Mouse (Mus musculus) layer of hippocampus, adult 2 months (tissue): Measurements from ENCODE around the gene Sox9. TPM values are rescaled to one million over a fixed set of nuclear protein-coding genes. Genes with fewer than 3 reads are reported as not detected.
A peak's percentile ranks its signal among the peaks of the same experiment; 100 is the strongest.

Source experiments
- DNase-seq, 2 experiments: peaks; one replicate each; pipeline ENCODE4 v3.0.0; 2022; ENCODE audit warnings: low spot score in 2 of 2
- H3K27ac ChIP-seq: fragments of 200-600 bp; 2 replicates; pipeline ENCODE4 v1.8.1; 2022
- H3K4me3 ChIP-seq: fragments of 200-600 bp; 2 replicates; pipeline ENCODE4 v1.8.1; 2022; ENCODE audit warnings: mild to moderate bottlenecking
- CTCF ChIP-seq: fragments of 200-600 bp; conservative IDR thresholded peaks from 2 replicates; pipeline ENCODE4 v1.8.1; 2022; ENCODE audit warnings: antibody characterized with exemption, mild to moderate bottlenecking, moderate library complexity
- long read RNA-seq, 2 experiments: library from polyadenylated mRNA; stranded (forward); transcript quantifications; one replicate each; pipeline ENCODE4 v2.0.0; 2021; ENCODE audit warnings: borderline mapping rate in 2 of 2
- total RNA-seq, 2 experiments: library from RNA; stranded (reverse); gene quantifications; 2 replicates each; pipeline ENCODE4 v1.2.3; 2021

Gene Sox9
- total RNA-seq = 10 to 100 TPM; 27.7 to 31.5 TPM
- long read RNA-seq, experiment 1, full-length matches to known transcripts = 20 of 26 reads
- long read RNA-seq, experiment 1, partial matches to known transcripts = 6 of 26 reads
- long read RNA-seq, experiment 1, other reads (novel, unspliced or antisense) = 0 of 26 reads
- long read RNA-seq, experiment 2, full-length matches to known transcripts = 10 of 15 reads
- long read RNA-seq, experiment 2, partial matches to known transcripts = 1 of 15 reads
- long read RNA-seq, experiment 2, other reads (novel, unspliced or antisense) = 4 of 15 reads

DNA sequence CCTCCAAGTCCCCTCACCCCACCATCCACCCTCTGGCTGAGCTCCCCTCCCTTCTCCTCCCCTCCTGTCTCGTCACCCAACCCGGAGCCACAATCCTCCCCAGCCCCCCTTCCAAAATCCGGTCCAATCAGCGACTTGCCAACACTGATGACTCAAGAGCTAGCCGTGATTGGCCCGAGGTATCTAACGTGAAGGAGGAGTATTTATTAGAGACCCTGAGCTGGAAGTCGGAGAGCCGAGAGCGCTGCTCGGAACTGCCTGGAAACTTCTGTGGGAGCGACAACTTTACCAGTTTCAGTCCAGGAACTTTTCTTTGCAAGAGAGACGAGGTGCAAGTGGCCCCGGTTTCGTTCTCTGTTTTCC lies at the start of gene Sox9:
Gene Sox9 (plus strand): TSS at position 231 of the 363 bp plus-strand sequence.
- DNase-seq = peak; percentile 75 to 91
- Histone ChIP-seq H3K4me3 (peak within 1 kb of the TSS; percentile 66), H3K27ac (peak within 1 kb of the TSS; percentile 88)
- TF ChIP-seq CTCF = no peak

DNA sequence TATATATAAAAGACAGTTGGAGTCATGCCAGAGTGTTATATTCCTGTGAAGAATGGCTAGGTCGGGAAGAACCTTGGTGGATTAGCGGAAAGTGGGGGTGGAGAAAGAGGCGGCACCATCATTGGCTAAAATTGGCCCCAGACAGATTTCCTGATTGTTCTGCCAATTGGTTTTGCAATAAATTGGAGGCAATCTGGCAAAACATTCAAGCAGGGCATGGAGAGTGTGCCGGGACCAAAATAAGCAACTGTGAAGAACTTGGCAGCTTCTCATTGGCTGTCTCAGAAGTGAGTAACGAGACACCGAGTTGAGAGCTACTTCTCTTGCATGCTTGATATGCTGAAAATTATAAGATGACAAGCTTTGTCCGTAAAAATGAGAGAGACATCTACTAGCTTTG lies 49.6 kb upstream of the Sox9 start:
- no peak for TF ChIP-seq CTCF

DNA sequence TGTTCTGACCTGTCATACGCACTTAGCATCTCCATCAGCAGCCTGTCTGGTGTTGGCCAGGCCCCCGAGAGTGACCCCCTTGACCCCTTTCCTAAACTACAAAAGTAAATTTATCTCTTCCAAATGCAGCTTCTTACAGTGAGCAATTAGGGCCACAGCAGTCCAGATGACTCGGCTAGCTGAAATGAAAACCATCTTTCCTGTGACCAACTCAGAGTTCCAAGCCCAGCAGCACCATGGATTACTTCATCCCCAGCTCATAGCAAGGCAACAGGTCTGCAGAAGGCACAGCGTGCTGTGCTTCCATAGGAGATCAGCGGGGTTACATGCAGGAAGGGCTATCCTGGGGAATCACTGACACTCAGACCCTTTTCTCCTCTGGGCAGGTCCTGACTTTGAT lies 45.0 kb upstream of the Sox9 start:
- no peak for TF ChIP-seq CTCF
- no peak for DNase-seq
- H3K27ac ChIP-seq = no peak overlapping the region
- no peak overlapping the region for H3K4me3 ChIP-seq

More for the DNA sequence above, 49.6 kb upstream of the Sox9 start:
- Histone ChIP-seq H3K27ac (no peak overlapping the region), H3K4me3 (no peak overlapping the region)
- DNase-seq = peak; percentile 59 to 70

DNA sequence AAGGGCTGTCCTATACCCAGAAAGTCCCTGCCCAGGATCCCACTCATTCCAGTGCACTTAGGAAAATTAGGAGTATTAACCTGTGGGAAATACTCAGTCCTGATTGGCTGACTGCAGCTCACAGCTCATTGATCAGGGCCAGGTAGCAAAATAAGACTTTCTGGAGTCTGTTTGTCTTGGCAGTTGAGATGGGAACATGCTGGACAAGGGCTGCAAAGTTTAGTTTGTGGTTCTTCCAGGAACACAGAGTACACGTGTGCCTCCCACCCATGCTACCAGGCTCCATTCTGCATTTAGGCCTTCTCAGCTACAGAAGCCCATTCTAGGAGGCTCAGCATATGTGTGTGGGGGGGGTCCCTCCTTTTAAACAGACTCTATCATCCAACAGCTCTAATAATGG lies 42.3 kb upstream of the Sox9 start:
- TF ChIP-seq CTCF = no peak
- H3K4me3 ChIP-seq = no peak overlapping the region
- H3K27ac ChIP-seq = no peak overlapping the region
- no peak for DNase-seq

DNA sequence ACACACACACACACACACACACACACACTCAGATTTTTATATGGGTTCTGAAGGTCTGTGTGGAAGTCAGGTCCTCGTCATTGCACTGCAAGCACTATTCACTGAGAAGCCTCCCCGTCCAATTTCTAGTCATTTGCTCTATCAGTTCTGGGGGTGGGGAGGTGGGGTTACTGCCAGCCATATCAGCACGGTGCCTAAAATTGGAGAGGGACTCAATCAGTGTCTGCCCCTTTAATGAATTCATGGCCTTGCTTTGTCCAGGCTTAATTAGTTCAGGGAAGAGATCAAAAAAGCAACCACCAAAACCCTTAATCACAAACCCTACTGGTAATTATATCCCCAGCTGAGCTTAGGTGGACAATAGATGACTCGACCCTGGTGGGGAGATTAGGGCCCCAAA lies 25.5 kb upstream of the Sox9 start:
- DNase-seq = no peak
- Histone ChIP-seq H3K4me3 (no peak overlapping the region), H3K27ac (no peak overlapping the region)
- TF ChIP-seq CTCF = no peak

DNA sequence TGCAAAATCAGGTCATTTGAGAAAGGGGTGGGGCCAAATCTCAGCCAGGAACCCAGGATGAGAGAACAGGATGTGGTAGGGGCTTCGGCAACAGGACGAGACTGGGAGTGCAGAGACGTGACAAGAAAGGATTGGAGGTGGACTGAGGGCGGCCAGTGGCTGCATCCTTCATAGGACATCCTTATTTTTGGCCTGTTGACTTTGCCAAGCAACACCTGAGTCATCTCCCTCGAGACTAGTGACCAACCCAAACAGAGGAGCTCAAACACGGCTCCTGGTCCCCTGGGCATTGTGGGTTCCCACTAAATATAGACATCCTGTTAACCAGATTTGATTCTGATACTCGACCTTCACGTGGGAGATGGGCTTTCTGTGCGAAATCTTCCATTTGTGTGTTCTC lies 24.0 kb upstream of the Sox9 start:
- Histone ChIP-seq H3K4me3 (no peak overlapping the region), H3K27ac (no peak overlapping the region)
- DNase-seq = no peak
- TF ChIP-seq CTCF = no peak

DNA sequence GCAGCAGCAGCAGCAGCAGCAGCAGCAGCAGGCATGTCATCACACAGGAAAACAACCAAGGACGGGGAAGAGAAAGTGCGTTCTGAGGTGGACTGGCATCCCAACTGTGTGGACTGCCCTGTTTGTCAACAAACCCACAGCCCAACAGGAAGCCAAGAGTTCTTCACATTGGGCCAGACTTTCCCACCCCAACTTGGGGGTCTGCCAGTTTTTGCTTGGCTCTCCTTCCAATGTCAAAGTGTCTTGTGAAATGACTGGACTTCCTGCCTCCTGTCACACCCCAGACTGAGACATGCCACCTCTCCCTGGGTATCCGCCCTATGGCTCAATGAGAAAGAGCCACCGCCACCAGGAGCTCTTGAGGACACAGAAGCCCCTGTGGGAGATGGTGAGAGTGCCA lies 15.1 kb upstream of the Sox9 start:
- no peak for TF ChIP-seq CTCF
- H3K4me3 ChIP-seq = no peak overlapping the region
- no peak overlapping the region for H3K27ac ChIP-seq
- DNase-seq = no peak

DNA sequence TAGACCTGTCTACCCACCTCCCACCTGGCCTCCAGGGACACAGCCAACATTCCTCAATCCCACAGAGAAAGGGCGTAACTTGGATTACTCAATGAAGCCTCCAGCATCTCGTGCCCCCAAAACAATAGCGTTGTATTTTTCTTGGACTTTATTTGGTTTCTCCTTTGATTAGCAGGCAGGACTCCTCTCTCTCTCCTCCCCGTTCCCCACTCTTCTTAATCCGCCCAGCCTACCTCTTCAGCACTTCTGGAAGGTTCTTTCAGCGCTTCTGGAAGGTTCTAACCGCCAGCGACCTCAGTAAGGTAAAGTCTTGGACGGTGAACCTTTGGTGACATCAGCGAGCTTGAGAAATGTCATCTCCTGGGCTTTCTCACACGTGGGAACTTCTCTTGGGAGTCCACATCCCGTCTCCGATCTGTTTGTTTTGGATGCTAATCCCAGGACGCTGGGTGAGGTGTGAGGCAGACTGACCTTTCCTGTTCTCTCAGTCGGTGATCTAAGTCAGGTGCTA lies 14.4 kb upstream of the Sox9 start:
- TF ChIP-seq CTCF = no peak
- Histone ChIP-seq H3K4me3 (no peak overlapping the region), H3K27ac (no peak overlapping the region)
- DNase-seq = no peak

DNA sequence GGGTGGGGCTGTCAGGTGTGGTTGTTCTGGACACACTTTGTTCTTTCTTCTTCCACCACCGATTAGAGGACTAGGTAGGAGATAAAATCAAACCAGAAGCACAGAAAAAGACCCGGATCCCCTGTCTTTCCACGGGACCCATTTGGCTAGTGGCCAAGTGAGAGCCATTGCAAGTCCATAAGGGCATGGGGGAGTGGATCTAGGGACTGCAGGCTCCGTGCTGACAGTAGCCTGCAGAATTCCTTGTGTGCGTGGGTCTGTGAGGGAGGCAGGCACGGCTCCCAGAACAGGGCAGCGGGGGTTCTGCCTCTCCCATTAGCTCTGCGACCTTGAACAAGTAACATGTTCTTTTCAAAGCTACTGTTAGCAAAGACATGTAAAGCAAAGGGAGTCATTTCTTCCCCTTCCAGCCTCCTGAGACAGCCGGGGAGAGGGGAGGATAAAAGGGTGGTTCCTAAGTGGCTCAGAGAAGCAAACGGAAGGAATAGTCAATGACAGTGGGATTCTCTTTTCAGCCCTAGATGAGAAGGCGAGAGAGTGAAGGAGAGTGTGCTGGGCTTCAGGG lies 9.2 kb upstream of the Sox9 start:
- no peak for DNase-seq
- Histone ChIP-seq H3K4me3 (no peak overlapping the region), H3K27ac (no peak overlapping the region)
- TF ChIP-seq CTCF = no peak

DNA sequence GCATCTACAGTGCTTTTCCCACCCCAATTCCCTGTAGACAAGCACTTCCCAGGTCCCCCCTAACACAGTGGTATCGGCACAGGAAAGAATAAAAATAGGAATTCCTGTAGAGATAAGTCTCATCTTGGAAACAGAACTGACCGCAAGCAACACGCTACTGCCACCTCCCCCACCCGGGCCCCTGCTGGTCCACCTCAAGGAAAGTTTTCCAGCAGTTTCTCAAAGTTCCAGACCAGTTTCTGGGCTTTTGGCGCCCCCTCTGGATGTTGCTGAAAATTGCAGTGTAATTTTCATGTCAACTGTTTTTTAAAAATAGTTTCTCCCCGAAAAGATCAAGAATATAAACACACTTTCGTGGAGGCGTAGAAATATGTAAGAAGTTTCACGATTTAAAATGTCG lies 2.3 kb upstream of the Sox9 start:
- peak; percentile 96 for TF ChIP-seq CTCF
- DNase-seq = peak in 1 of 2 experiments; percentile 33

DNA sequence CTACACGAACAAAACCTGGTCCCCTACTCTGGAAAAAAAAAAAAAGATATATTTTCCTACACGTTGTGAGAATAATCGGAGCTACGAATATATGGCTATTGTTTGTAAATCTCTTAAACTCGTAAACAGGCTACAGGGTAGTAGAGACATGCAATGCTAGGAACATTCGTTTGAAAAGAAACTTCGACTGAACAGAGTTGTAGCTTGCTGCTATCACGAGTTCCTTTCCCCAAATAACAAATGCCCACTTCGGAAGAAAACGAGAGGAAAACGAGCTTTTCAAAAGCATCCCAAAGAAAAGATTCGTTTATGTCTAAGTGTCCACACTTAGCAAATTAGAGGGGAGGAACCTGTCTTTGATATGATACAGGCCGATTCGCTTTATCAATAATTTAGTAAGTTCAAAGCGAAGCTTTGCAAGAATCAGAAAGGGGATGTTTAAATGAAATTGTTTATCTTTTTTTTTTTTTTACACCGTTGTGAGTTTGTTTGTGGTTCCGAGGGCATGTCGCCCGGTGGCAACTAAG lies 1.6 kb upstream of the Sox9 start:
- Histone ChIP-seq H3K4me3 (peak overlapping the region; percentile 66), H3K27ac (peak overlapping the region; percentile 82)
- DNase-seq = no peak
- no peak for TF ChIP-seq CTCF

More for the DNA sequence above, 2.3 kb upstream of the Sox9 start:
- Histone ChIP-seq H3K4me3 (no peak overlapping the region), H3K27ac (no peak overlapping the region)

DNA sequence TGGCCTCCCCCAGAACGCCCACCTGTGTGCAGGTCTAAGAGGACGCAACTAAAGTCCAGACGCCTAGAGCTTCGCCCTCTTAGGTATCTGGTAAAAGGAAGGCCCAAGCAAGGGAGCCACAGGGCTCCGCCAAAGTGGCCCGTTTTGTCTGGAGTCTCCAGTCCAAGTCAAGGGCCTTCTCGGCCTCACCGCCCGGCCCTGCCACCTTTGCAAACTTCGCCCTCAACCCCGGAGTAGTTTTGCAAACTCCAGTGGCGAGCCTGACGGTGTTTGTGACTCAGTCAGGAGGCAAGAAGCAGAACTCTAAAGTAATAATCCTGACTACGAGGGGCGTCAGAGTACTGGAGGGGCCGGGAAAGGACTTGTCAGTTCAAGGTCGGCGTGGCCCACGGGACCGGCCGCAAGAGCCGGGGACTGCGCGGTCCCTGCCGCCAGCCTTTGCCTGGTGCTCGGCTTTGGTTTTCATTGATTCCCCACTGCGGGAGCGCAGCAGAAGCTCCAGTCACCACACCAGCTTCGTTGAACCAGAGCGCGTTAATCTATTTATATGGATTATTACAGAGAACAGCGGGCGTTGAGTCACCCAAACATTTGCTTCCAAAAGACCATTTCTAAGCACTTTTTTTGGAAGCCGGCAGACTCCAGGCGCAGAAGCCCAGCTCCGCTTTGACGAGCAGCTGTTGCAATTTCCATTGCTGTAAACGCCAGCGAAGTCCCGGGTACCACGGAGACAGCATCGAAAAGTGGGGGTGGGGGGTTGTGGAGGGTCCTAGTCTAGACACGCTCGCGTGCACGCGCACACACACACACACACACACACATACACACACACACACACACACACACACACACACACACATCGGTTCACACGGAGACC lies 751 bp upstream of the Sox9 start:
- no peak for TF ChIP-seq CTCF
- Histone ChIP-seq H3K4me3 (peak overlapping the region; percentile 66), H3K27ac (peak overlapping the region; percentile 82)
- peak; percentile 67 to 80 for DNase-seq
